Mouse (Mus musculus): ENCODE data around the gene Serpinb8. TPM values are rescaled to one million over a fixed set of nuclear protein-coding genes. Genes with fewer than 3 reads are reported as not detected.

The Serpinb8 gene
- polyA plus RNA-seq, 1 experiment from 2014 or later: 0.86 TPM

- no peak for DNase-seq (ENCODE audit: low spot score)
These were observed 52.8 kb downstream of the Serpinb8 start for GRCm38 (mm10) chr1:107642457-107643118.

- no peak for DNase-seq (ENCODE audit: low spot score)
These were observed 55.3 kb downstream of the Serpinb8 start for GRCm38 (mm10) chr1:107645086-107645485.

DNA sequence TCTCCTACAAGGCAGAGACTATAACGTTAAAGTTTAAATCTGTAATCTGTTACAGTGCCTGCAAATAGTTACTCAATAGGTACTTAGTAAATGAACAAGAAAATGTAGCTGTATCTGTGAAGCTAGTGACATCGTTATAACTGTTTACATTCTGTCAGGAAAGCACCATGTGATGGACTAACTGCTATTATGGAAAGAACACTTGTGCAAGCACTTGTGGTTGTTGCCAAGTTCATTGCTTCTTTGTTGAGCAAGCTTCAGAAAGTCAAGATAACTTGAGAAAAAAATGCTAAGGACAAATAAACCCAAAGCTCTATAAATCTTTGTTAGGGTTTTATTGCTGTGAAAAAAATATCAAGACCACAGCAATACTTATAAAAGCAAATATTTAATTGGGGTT, 67.9 kb downstream of the Serpinb8 start:
- DNase-seq (ENCODE audit: low spot score): no peak

Other genes with a start within 250 kb of the Serpinb8 start
- 1.8 and 2.9 TPM in 2 replicates for gene Serpinb11, start 228.8 kb upstream of the Serpinb8 start, polyA plus RNA-seq (2015; fragmentation: Nextera tagmentation; extraction: Ambion mirVana)
- 0.85 and 0.90 TPM in 2 replicates for gene Serpinb7, start 190.4 kb upstream of the Serpinb8 start, polyA plus RNA-seq (2015; fragmentation: Nextera tagmentation; extraction: Ambion mirVana)
- 3.8 and 3.9 TPM in 2 replicates for gene Serpinb2, start 78.6 kb upstream of the Serpinb8 start, polyA plus RNA-seq (2015; fragmentation: Nextera tagmentation; extraction: Ambion mirVana)

Data from thymus, postnatal 0 days (tissue).